Mouse (Mus musculus) embryo, embryonic 10 days (tissue): ENCODE measurements around the gene Mfsd2b.
A peak's percentile ranks its signal among the peaks of the same experiment; 100 is the strongest.

Source experiments
- DNase-seq: peaks from one replicate; pipeline ENCODE4 v3.0.0-alpha.2; 2015; ENCODE audit warnings: low spot score

Gene Mfsd2b

DNA sequence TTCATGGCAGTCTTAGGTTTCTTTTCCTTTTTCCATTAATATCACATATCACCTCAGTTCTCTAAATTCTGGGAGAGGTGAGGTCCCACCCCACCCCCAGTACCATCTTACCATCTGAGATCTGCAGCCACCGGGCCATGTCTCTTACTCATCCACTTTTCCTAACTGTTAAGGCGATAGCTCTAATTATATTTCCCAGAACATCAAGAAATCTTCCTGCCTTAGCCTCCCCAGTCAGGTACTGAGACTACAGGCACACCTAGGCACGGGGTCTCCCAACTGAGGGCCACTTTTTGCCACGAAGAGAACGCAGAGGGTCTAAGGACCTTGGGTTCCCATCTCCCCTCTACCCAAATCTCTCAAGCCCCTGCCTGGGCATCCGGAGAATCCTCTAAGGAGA, 628 bp downstream of the Mfsd2b start:
- DNase-seq: no peak

DNA sequence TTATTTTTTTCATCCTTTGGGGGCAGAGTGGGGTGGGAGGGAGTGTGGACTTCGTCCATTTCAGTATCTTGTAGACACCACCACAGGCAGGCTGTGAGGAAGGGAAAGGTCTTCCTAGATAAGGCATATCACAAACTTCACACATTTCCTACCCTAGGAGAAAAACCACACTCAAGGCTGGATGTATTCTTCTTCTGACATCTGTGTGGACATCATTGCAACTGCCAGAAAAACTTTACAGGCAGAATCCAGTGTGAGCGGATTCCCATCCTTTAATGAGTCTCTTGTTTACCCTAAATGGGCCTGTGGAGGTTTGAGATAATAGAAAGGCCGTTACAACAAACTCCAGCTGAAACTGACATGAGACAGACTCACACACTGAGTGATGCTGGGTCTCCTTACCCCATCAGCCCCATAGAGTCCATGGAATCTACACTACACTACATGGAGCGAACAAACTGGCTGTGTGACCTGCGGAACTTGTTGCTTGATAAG, 1.1 kb downstream of the Mfsd2b start:
- DNase-seq: no peak

DNA sequence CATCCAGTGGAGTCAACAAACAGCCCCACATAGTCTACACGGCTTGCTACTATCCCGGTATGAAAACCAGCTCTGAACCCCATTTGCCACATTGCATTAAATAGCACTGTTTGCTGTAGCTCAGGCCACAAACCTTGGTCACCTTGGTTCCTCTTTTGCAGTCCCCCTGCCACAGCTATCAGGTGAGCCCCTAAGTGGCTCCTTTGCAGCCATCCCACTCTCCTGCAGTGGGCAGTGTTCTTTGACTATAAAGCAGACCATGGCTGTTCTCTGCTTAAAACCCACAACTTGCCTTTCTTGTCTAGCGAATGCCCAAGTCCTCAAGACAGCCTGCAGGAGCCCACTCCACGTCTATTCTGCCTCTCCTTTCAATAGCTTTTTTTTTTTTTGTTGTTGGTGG, 1.9 kb downstream of the Mfsd2b start:
- no peak for DNase-seq

DNA sequence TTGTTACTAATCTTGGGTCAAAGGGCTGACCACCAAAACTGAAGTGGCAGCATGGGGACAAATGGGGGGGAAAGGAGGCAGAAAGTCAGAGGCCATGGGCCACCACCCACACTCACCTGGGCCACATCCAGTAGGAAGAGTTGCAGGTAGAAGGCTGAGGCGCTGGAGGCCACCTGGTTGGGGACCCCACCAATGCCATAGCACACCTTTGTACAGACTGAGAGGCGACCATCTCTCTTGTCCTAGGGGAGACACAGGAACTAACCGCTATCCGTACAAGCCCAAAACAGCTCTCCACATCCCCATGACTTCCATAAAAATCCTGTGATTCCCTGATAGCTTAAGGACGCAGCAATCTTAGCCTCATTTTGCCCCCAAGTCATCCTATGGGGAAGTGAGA, 2.9 kb downstream of the Mfsd2b start:
- no peak for DNase-seq

DNA sequence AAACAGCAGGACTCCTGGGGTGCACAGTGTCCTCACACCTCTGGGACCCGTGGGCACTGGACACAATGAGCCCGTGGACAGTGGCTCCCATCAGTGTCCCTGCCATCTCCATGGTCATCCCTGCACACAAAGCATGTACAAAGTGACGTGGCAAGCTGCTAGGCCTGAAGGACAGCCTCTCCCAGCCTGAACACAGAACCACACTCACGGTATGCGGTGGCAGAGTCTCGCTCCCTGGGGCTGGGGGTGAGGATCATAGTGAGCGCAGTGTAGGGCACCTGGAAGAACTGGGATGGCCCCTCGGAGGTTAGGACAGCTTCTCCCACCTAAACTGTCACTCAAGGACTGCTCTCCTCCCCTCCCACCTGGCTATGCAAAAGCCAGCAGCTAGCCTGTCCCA, 5.2 kb downstream of the Mfsd2b start:
- no peak for DNase-seq

DNA sequence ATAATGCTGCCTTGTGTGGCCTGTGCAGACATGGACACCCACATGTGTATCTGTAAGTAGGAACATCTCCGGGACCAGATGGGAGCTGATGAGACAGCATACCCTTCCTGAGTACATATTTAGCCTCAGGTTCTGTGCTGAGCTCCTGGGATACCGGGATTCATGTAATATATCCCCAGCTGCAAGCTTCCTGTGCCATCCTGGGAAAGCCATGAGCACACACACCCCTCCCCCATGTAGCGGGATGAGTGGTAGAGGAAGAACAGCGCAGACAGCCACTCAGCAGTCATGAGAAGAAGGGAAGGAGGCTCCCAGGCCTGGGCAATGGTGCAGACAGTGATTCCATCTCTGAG, 9.8 kb downstream of the Mfsd2b start:
- DNase-seq: no peak

DNA sequence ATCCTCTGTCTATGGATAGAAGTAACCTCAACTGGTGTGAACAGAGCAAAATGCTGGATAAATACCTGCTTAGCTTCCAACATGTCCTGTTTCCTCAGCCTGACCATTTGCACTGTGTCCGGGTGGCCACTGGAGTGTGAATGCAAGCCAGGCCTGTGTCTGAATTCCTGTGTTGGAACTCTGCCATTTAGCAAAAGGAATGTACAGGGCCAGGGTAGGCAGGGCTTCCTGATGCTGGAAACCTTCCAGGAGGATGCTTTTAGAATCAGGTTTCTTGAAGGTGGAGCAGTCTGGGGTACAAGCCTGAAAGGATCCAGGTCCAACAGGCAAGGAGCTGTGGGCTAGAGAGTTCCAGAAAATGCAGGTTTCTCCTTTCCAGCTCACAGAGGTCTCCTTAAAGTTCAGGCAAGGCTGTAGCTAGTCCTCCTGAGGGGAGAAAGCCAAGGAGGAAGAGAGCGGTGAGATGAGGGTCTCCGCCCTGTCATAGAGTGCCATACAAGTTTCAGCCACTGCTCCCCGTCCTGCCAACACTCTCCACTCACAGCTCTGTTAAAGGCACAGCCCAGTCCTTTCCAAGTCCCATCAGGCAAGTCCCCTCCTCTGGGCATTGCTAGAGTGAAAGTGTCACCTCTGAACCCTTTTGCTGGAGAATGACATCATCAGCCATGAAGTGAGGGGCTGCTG, 10.4 kb downstream of the Mfsd2b start:
- DNase-seq: no peak

DNA sequence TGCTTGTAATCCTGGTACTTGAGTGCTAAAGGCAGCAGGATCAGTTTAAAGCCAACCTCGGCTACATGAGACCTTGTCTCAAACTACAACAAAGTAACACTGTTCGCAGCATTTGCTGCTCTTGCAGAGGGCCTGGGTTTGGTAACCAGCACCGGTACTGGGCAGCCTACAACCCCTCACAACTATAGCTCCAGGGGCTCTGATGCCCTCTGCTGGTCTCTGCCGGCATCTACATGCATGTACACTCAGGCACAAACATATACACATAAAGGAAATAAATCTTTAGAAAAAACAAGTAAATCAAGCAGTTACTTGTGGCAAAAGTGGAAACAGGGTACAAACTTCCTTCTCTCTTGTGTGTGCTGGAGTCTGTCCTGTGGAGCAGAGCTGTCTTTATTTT, 11.5 kb downstream of the Mfsd2b start:
- DNase-seq: no peak

DNA sequence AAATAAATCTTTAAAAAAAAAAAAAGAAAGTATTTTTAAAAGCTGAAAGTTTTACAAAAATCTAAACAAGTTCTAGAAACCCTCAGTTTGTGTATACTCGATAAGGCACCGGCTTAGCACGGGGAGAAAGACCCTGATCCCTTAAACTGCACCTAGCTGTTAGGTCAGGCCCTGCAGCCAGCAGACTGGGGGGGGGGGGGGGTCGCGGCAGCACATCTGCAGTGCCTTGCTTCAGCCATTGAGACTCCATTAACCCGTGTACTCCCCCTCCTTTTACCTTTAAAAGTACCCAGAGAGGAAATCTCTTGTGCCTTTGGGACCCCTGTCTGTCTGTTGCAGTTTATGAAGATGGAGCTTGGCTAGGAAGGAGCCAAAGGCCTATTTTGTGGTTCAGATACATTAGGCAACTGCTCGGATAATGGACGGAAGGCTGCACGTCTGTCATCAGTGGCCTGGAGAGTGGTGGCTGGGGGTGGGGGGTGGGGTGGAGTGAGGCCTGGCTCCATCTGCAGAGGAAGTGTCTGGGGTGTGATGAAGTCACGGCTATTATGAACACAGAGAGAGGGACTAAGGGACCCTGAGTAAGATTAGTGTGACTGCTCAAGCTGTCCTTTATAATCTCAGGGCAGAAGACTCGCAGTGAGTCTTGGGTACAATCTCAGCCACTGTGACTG, 14.8 kb downstream of the Mfsd2b start:
- peak; percentile 40 for DNase-seq

DNA sequence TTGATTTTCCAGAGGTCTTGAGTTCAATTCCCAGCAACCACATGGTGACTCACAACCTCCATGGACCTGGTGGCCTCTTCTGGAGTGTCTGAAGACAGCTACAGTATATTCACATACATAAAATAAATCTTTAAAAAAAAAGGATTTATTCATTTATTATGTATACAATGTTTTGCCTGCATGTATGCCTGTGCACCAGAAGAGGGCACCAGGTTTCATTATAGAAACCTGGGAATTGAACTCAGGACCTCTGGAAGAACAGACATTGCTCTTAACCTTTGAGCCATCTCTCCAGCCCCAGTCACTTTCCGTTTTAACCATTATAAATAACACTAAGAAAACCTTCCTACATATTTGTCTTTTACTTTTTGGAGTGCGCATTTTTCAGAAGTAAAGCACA, 17.3 kb downstream of the Mfsd2b start:
- no peak for DNase-seq

DNA sequence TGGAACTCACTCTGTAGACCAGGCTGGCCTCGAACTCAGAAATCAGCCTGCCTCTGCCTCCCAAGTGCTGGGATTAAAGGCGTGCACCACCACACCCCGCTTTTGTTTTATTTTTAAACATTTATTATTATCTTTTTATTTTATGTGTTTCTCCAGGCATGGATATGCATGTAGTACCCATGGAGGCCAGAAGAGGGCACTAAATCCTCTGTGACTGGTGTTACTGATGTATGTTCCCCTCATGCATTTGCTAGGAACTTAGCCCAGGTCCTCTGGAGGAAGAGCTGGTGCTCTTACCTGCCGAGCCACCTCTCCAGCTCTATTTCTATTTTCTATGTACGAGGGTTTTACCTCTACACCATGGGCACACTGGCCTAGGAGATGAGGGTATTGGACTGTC, 18.0 kb downstream of the Mfsd2b start:
- no peak for DNase-seq

DNA sequence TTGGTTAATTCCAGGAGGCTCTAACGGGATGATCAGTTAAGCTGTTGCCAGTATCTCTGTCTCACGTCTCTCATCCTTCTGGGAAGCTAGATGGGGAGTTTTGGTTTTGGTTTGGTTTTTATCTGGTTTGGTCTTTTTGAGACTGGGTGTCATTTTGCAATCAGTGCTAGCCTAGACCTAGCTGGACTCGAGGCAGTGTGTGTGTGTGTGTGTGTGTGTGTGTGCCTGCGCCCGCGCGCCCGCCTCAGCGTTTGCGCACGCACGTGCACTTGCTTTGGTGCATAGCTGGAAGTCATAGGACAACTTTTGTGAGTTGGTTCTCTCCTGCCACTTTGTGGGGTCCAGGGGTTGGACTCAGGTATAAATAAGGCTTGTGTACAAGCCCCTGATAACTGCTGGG, 30.4 kb downstream of the Mfsd2b start:
- peak; percentile 76 for DNase-seq

DNA sequence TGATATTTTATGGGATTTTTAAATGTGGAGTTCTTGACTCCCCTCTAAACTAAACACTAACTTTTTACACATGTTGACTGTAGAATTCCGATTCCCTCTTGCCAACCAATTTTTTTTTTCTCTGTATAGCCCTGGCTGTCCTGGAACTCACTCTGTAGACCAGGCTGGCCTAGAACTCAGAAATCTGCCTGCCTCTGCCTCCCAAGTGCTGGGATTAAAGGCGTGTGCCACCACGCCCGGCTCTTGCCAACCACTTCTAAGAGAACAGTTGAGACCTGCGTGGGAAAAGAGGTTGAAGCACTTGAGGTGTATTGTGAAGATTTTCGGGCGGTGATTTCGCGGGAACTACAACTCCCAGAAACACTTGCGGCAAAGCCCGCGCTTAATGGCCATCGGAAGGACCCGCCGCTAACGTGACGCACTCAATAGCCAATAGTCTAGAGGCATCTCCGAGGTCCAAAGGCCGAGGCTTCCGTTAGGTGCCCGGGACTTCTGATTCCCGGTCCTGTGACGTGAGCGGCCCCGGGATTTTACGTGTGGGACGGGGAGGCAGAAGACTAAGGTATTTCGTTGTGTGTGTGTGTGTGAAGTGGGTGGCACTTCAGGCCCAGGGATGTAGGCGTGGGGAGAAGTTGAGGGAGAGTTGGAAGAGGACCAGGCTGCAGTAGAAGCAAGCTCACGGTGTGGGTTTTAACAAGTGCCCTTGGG, 31.1 kb downstream of the Mfsd2b start, which contains the start of gene Wdcp:
Gene Wdcp (plus strand): TSS at position 414 of the 708 bp plus-strand sequence.
- peak; percentile 98 for DNase-seq

DNA sequence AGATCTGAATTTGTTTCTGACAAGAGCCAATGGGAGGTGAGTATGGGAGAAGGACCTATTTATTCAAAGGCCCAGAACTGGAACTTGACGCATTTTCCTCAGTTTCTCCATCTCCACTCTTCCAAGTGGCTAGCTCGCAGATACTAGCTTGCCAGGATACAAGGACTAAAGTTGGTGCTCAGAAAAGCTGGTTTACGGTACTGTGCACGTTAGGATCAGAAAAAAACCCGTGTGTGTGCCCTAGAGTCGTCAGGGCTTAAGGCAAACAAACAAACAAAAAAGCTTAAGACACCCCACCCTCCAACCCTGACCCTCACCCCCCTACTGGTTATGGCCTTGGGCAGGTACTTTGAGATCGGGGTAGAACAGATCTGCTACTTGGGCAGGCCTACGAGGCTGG, 31.7 kb downstream of the Mfsd2b start:
- DNase-seq: no peak

DNA sequence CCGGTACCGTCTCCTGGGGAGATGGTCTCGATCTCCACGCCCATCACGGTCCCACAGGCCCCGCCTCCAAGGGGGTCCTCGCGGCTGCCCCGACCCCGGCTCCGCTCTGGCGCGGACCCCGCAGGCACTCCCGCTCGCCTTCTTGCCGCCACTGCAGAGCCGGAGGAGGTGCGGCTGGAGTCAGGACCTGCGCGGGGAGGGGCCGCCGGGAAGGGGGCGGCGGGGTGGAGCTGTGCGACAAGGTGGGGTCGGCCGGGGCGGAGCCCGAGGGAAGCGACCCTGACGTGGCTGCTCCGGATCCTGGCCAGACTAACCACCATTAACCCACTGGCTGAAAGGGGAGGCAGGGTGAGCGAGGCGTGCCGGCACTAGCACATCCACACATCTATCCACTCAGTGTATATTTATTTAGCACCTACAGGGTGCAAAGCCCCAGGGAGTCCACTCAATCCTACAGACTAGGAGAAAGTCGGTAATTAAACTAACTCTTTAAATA, 32.7 kb downstream of the Mfsd2b start, which contains the start of gene Fkbp1b:
Gene Fkbp1b (minus strand): TSS at position 200 of the 496 bp plus-strand sequence.
- peak; percentile 75 for DNase-seq

DNA sequence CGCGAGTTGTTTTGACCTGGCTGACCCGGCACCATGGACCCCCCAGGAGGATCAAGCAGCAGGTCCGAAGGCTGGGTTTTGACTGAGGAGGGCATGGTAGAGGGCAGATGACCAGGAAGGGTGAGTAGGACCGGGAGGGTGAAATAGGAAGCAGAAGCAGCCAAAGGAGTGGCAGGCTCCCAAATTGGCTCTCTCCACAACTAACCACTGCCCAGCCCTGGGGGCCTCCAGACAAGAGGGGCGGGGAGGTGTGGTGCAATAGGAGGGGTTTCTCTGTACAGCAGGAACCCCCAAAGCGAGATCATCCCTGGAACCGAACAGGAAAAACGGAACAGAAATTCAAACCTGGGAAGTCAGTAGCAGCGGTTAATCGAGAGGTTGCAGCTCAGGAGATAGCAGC, 33.4 kb downstream of the Mfsd2b start:
- peak; percentile 20 for DNase-seq

DNA sequence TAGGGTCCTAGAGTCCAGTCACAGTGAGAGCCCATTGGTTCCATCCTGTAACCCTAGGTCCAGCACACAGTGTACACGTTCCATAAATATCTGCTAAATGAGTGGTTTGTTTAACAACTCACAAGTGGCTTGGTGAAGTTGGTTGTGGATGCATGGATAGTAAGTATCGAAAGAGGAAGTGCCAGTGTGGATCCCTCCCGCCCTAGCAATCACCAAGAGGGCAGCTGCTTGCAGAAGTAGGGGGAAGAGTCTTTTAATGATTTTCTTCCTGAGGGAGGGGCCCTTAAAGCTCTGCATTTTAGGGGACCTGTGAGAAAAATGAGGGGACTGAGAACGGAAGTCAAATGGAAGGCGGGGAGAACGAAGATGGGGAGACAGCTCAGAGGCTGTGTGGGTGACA, 34.1 kb downstream of the Mfsd2b start:
- DNase-seq: no peak

DNA sequence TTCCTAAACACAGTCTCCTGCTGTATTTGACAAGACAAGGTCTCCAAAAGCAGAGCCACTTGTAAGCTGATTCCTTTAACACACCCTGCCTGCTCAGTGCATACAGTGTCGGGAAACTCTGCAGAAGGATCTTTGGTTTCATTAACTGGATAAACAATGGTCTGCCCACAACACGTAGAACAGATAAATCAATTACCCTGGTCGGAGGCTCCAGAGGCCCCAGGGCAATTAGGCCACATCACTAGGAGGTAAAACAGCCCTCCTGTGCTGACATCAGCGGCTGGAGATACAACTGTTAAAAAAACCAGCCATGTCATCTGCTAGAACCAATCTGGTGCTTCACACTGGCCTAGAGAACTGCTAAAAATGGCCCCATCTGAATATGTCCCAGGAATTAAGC, 37.2 kb downstream of the Mfsd2b start:
- DNase-seq: no peak

DNA sequence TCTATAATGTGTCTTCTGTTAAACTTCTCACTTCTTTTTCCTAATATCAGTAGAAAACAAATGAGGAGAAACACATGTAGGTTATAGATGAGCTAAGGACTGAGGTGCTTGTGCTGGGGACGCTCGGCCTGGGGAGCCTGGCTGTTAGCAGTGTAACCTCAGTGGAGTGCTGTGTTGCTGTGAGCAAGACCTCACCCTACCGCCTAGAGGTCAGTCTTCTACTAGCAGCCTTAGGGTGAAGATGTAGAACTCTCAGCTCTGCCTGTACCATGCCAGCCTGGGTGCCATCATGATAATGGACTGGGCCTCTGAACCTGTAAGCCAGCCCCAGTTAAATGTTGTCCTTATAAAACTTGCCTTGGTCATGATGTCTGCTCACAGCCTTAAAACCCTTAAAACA, 46.9 kb downstream of the Mfsd2b start:
- no peak for DNase-seq

DNA sequence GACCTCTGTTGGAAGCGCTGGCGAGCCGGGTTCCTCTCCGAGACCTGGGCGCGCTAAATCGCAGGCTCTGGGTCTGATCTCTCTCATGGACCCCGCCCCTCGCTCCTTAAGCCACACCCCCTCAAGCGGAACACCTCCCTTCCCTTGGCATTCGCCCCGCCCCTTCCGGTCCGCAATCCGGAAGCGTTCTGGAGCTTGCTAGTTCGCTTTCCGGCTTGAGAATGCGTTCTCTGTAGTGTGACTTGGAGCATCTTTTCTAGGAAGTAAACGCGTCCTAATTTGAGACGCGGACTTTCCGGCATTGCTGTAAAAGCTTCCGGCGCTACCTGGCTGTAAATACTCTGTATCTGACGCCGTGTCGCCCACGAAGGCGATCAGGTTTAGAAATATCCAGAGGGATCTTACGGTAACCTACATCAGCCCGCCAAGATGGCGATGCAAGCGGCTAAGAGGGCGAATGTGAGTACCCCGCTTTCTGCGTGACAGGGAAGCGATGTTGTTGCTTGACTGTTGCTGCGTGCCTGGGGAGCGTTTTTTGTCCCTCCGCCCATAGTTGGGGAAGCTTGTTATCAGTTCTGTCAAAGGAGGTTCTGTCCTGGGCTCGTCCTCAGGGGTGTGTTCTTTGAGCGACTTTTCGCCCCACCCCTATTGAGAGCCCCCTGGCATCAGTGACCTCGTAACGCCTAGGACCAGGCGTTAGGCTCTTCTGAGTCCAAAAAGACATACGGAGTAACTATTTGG, 56.6 kb downstream of the Mfsd2b start, which contains the start of gene Sf3b6:
Gene Sf3b6 (plus strand): TSS at position 184 of the 741 bp plus-strand sequence.
- DNase-seq: peak; percentile 97

DNA sequence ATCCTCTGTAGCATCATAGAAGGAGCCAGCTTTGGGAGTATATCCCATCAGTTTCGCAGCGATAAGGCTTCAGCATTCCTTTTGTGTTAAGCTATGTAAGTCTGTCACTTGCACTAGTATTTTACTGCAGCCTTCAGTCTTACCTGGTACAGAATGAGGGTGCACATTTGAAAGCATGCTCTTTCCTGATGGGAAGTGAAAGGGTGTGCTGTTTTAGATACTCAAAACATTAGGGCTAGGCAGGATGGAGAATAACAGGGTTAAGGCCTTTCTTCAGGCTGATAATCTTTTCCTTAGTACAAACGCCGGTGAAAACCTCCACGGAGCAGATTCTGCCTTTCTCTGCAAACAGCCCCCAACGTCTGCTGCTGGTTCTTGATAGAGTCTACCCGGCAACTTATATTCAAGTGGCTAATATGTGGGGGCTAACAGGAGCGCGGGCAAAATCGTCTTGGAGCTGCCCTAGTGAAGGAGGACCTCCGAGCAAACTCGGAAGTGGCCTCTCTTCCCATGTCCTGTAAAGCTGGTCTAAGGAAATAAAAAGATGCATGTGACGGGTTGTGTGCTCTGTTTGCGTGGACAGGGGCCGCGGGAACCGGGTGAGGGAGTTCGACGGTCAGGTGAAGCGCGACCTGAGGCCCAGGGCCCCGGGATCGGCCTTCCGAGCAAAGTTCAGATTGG, 57.3 kb downstream of the Mfsd2b start:
- DNase-seq: peak; percentile 6
